Mouse (Mus musculus): ENCODE measurements around the gene Usp17la.
"Not testable (repeated sequence)": the region's sequence is repeated elsewhere in the genome, so short reads cannot be mapped to it uniquely, and the experiment has no call there.

GRCm38 (mm10) chr7:104810335-104810734 lies 46.5 kb upstream of the Usp17la start:
- not testable (repeated sequence) for TF ChIP-seq POLR2A (IDR thresholded peaks at IDR 0.05; ENCODE audit: low read depth, low read length); CTCF (IDR thresholded peaks at IDR 0.05; ENCODE audit: borderline replicate concordance, insufficient read depth, low read length)

All from embryonic fibroblast, embryonic 13.5 days (primary cell).